Mouse (Mus musculus) left cerebral cortex, adult 2 months (tissue): ENCODE measurements around the gene Zbtb16. TPM values are rescaled to one million over a fixed set of nuclear protein-coding genes. Genes with fewer than 3 reads are reported as not detected.

Experiments used
- DNase-seq, 2 experiments: peaks; one replicate each; pipeline ENCODE4 v3.0.0; 2021 to 2022; ENCODE audit warnings: low spot score in 2 of 2, mixed read lengths in 1 of 2; ENCODE audit errors: extremely low spot score in 1 of 2
- H3K27ac ChIP-seq: fragments of 200-600 bp; 2 replicates; pipeline ENCODE4 v1.8.1; 2022
- H3K4me3 ChIP-seq: fragments of 200-600 bp; 2 replicates; pipeline ENCODE4 v1.8.1; 2022
- CTCF ChIP-seq: fragments of 200-600 bp; IDR thresholded peaks from 2 replicates; pipeline ENCODE4 v1.8.1; 2022; ENCODE audit warnings: antibody characterized with exemption, mild to moderate bottlenecking, moderate library complexity
- intact Hi-C: fragments of 180-260 bp; cut with DNase I; formaldehyde crosslinking; loops from one replicate; pipeline ENCODE4 v1.15.1; 2025
- total RNA-seq, 2 experiments: library from RNA; stranded (reverse); gene quantifications; 2 replicates each; pipeline ENCODE4 v1.2.3; 2021

Gene Zbtb16
- total RNA-seq, 2 experiments from 2014 or later = 92.9 to 111 TPM

DNA sequence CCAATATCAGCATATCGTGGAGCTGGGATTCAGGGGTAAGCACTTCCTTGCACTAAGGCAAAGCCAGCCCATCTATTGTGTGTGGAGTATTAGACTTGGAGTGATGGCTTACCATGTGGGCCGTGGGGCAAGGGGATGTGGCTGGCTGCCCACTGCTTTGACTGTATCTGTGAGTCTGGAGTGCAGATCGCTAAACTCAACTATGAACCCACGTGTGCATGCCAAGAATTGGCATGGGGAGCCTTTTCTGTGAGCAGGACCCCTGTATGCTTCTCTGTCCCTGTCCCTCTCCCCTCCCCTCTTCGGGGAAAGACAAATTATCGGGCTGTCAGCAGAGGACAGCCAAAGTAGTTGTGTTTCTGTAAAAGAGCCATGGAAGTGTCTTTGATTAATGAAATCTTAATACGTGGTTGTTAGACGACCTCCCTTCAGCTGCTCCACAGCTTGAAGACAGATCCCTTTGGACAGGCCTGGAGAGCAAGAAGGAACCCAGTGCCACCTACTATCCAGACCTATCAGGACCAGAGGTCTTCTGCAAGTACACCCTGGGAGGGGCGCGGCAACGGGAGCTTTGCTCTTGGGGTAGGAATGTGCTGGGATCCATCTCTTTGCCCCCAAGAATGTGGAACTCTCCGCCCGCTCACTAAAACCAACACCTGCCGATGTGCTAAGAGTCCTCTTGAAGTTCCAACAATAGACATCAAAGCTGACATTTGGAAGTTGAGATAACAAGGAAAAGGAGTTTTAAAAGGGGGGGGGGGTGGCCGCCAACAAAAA lies 53.5 kb downstream of the Zbtb16 start:
- Histone ChIP-seq H3K4me3 (no peak overlapping the region), H3K27ac (no peak overlapping the region)
- DNase-seq = no peak
- no peak for TF ChIP-seq CTCF
- intact Hi-C loops = no loop called here

DNA sequence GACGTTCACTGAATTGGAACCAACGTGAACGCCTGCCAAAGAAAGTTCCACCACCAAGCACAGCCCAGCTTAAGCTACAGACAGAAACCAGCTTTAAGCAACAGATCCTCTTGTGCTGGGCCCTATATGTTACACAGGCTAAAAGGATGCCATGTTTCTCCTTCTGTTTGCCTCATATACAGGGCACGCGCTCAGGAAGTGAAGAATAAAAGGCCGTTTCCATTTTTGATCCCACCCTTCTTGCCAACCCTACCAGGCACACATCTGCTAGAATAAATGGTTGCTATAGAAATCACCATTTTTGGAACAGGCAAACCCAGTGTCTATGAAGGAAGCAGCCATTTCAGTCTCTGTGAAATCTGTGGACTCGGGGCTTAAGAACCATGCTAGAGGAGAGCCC lies 59.8 kb downstream of the Zbtb16 start:
- intact Hi-C loops = no loop called here
- no peak for DNase-seq
- no peak overlapping the region for H3K4me3 ChIP-seq
- H3K27ac ChIP-seq = peak overlapping the region; percentile 73
- no peak for TF ChIP-seq CTCF

DNA sequence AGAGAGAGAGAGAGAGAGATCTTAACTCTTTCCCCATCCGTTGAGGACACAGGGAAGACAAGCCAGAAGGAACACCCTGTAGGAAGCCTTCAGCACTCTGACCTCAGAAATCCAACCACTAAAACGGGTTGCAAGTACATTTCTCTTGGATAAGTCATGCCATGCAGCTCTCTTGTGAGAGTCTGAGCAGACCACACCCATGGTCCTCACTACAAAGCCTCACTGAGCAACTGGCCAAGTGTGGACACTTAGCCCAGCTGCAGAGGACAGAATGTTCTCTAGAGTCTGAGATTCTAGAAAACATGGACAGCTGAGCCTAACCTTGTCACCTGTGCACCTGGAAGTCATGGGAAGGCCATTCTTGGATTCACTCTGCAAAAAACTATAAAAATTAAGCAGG lies 60.5 kb downstream of the Zbtb16 start:
- no peak for DNase-seq
- intact Hi-C loops = no loop called here
- TF ChIP-seq CTCF = no peak
- H3K4me3 ChIP-seq = no peak overlapping the region
- H3K27ac ChIP-seq = peak overlapping the region; percentile 66

DNA sequence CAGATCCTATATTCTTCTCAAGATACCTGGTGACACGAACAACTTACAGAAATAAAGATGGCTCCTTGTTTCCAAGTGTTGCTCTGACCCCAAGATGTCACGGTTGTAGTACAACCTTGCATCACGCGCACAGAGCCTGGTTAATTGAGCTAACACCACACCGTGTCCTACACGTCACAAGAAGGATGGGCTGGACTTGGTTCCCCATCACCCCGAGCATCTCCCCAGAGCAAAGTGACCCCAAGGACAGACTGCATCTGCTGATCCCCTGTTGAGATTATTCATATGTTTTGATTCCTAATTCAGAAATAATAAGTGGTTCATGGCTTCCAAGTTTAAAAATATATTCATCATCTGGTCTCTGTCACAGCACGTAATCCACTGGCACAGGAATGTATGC lies 62.3 kb downstream of the Zbtb16 start:
- Histone ChIP-seq H3K4me3 (no peak overlapping the region), H3K27ac (no peak overlapping the region)
- TF ChIP-seq CTCF = no peak
- intact Hi-C loops = no loop called here
- DNase-seq = no peak

DNA sequence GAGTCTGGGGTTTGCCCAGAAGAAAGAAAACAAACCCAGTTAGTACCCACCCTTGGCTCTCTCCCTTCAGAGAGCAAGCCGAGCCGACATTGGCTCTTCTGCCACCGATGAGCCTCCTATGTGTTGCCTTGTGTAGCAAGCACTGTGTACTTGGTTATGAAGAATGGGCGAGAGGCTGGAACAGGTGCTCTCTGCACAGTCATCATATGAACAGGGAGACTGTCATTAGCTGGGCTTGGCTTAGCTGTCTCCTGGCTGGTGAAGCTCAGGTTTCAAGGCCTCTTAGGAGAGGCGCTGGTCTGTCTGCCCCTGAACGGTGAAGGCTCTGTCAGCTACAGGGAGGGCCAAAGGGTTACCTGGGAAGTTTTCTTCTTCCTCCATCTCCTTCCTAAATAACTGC lies 62.9 kb downstream of the Zbtb16 start:
- intact Hi-C loops = no loop called here
- TF ChIP-seq CTCF = no peak
- no peak for DNase-seq
- no peak overlapping the region for H3K4me3 ChIP-seq
- H3K27ac ChIP-seq = peak overlapping the region; percentile 19; the same call in 1 of the 2 replicates

DNA sequence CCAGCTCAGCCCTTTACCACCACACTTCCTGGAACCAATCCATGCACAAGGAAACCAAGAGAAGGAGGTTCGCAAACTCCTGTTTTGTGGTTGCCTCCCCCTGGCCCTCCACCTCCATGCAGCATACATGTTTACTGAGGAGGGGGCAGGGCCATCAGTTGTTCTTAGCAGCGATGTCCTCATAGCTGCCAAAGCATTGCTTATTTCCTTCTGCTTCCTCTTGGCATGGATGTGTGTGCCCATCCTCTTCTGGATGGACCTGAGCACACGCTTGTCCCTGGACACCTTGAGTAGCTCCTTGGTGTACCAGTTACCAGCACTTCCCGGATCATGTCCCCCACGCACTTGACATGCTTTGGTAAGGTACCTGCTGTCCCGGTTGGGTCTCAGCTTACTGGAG lies 64.5 kb downstream of the Zbtb16 start:
- no peak overlapping the region for H3K4me3 ChIP-seq
- no peak for TF ChIP-seq CTCF
- intact Hi-C loops = no loop called here
- peak overlapping the region; percentile 66; the same call in 1 of the 2 replicates for H3K27ac ChIP-seq
- DNase-seq = no peak

DNA sequence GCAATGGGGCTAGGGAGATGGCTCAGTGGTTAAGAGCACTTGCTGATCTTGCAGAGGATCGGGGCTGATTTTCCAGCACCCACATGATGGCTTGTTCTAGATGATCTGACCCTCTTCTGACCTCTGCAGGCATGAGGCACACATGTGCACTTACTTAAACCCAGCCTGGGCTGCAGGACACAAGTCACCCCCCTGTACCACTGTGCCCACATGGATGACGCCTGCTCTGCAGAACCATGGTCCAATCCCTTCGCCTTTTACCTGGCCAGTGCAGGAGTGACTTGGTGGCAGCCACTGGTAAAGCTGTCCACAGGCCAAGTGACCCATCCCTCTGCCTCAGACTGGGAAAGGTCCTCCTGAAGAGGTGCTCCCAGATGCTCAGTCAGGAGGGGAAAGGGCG lies 67.1 kb downstream of the Zbtb16 start:
- Histone ChIP-seq H3K4me3 (no peak overlapping the region), H3K27ac (peak overlapping the region; percentile 81)
- TF ChIP-seq CTCF = no peak
- DNase-seq = no peak
- intact Hi-C loops = no loop called here

DNA sequence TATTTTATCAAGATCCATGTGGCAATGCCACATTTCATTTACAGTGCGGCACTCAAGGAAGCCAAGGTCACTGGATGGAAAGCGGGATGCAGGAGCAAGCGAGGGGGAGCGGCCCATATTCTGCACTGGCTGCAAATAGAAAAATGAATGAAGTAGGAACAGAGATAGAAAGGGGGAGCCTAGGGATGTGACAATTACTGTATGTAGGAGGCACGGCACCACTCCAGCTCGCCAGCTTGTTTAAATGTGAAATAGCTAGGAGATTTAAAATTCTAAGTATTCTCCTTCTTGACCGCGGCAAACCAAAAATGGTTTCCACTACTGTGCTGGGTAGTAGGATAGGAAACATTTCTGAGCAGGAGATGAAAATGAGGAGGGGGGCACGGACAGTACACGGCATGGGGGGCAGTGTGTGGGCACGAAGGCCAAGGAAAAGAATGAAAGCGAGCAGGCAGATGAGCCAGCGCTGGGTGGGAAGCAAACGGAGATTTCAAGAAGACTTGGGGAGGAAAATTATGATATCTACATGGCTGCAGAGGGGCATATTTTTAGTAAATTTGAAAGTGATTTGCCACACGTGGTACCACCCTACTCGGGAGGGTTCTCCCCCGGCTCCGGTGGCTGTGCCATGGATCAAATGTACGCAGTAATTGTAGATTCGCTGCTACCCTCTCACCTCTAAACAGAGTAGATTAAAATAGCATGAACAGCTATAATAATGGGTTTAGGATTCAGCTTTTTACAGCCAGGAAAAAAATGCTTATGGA lies 68.2 kb downstream of the Zbtb16 start:
- Histone ChIP-seq H3K27ac (peak overlapping the region; percentile 81), H3K4me3 (no peak overlapping the region)
- TF ChIP-seq CTCF = no peak
- peak in 1 of 2 experiments; percentile 55 for DNase-seq
- intact Hi-C loops = loop anchor here (2.0 kb wide), 1 partner anchor 33 kb away; no protein-coding TSS in a partner anchor

DNA sequence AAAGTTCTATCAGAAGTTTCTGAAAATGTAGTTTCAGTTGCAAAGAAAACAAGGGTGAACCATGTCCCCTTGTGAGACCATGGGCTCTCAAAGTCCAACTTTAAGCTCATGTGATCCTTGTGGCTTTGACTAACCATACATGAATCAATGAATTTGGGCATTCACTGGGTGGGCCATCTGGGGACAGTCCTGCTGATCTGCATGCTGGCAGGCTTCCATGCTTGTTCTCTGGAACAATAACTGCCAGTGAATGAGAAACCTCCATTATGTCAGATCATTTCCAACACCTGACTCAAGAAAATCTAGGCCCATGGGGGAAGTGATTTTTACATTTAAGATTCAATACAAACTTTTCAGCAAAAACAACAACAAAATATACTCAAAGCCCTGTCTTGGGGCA lies 70.1 kb downstream of the Zbtb16 start:
- intact Hi-C loops = loop anchor here (2.0 kb wide), 1 partner anchor 35 kb away; no protein-coding TSS in a partner anchor
- no peak for TF ChIP-seq CTCF
- Histone ChIP-seq H3K27ac (peak overlapping the region; percentile 59), H3K4me3 (no peak overlapping the region)
- DNase-seq = no peak

DNA sequence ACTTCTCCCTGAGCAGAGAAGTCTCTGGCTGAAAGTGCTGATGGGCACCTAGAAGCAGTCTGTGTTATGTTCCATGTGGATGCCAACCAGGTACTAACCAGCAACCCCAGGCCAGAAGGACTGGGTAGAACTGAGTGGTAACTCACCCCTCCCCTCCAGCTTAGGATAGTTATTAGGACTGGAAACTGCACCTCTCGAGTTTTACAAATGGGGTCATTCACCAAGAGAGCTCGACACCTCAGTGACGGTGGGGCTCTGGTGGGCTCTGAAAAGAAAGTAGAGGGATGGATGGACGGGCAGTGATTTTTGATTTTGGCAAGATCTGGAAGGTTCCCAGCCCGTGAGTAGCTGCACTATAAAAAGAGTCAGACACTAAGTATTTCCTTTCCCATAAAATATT lies 71.7 kb downstream of the Zbtb16 start:
- TF ChIP-seq CTCF = no peak
- peak overlapping the region; percentile 59 for H3K27ac ChIP-seq

DNA sequence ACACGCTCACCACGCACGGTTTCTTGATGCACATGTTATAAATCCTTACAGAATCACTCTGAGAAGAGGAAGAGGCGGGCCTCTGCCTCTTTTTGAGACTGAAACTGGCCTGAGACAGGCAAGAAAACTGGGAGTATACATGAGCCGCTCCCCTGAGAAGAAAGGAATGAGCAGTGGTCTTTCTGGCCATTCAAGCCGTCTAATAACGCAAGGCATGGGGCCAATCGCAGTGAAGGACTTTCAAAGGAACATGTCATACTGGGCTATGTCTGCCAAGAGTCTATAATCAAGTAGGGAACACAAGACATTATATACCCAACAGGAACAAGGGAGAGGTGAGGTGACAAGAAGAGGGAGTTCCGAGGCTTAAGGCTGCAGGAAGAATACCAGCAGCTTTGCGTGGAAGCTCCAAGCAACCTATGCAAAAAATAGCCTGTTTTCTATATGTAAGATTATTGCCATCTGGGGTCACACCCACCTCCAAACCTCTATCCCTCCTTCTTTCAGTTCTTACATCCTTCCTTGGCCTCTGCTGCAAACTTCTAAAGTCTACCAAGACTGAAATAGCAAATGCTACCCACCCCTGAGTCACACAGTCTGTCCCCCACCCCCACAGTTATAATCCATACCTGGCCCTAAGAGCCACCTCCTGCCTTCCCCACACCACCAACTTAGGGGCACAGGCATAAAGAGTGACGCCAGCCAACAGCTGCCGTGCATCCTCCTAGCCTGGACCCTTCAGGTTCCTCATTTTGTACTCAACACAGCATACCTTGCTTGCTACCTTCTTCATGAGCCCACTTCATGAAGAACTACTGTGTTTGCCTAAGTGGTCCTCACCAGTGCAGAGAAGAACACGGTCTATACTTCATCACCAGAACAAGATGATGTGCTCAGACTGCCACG lies 74.0 kb downstream of the Zbtb16 start:
- intact Hi-C loops = loop anchor here (2.0 kb wide), 1 partner anchor 25 kb away; no protein-coding TSS in a partner anchor
- Histone ChIP-seq H3K4me3 (no peak overlapping the region), H3K27ac (peak overlapping the region; percentile 71)
- DNase-seq = no peak
- TF ChIP-seq CTCF = no peak

More for the DNA sequence above, 71.7 kb downstream of the Zbtb16 start:
- H3K4me3 ChIP-seq = no peak overlapping the region
- DNase-seq = no peak
- intact Hi-C loops = no loop called here

DNA sequence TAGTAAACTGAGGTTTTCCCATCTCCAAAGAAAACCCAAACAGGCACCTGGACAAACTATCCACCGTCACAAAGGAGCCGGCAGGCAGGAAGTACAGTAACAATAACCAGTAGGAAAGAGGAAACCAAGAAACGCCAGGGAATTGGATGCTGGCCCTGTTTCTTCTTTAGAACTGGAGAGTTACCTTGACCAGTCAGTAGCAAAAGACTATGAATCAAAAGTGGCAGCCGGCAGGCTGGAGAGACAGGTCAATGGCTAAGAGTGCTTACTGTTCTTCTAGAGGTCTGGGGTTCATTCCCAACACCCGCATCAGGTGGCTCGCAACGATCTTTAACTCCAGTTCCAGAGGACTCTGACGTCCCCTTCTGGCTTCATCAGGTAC lies 74.9 kb downstream of the Zbtb16 start:
- no peak for TF ChIP-seq CTCF
- intact Hi-C loops = loop anchor here (2.0 kb wide), 1 partner anchor 24 kb away; no protein-coding TSS in a partner anchor
- H3K4me3 ChIP-seq = no peak overlapping the region
- DNase-seq = no peak
- H3K27ac ChIP-seq = peak overlapping the region; percentile 16
